Mouse (Mus musculus): Measurements from ENCODE around the gene 1700067P10Rik. TPM values are rescaled to one million over a fixed set of nuclear protein-coding genes. Genes with fewer than 3 reads are reported as not detected.

1700067P10Rik gene
- polyA plus RNA-seq, 1 experiment: 0.12 TPM

- no peak for DNase-seq (ENCODE audit: low spot score)
Observed at GRCm38 (mm10) chr17:48096321-48096720, 7.2 kb downstream of the 1700067P10Rik start.

DNA sequence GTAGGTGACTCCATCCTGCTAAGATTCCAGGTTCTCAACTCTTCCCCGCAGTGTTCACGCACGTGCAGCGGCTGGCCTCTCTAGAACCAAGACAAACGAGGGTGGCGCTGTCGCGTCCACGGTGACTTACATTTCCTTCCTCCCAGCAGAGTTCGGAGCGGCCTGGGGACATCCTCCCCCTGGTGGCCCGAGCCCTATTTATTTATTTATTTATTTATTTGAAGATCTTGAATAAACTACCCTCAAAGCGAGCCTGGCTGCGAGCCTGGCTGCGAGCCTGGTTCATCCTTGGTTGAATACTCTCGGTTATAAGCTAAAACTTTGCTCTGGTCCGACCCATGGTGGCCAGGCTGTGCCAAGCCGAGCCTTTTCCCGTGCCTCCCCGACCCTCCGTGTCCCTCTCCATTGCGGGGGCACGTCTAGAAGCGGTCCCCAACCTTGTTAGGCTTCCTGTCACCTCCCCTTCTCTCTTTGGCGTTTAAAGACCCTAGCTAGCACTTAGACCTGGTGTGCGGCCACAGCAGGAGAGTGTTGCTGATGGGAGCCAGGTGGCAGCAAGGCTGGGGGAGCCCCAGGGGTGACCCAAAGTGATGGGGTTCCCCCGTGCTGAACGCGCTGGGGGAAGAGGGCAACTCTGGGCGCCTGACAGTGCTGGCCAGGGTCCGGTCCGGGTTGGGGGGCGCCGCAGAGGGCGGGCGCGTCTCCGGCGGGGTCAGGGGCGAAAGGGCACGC, 8.1 kb downstream of the 1700067P10Rik start:
- no peak for DNase-seq (ENCODE audit: low spot score)

DNA sequence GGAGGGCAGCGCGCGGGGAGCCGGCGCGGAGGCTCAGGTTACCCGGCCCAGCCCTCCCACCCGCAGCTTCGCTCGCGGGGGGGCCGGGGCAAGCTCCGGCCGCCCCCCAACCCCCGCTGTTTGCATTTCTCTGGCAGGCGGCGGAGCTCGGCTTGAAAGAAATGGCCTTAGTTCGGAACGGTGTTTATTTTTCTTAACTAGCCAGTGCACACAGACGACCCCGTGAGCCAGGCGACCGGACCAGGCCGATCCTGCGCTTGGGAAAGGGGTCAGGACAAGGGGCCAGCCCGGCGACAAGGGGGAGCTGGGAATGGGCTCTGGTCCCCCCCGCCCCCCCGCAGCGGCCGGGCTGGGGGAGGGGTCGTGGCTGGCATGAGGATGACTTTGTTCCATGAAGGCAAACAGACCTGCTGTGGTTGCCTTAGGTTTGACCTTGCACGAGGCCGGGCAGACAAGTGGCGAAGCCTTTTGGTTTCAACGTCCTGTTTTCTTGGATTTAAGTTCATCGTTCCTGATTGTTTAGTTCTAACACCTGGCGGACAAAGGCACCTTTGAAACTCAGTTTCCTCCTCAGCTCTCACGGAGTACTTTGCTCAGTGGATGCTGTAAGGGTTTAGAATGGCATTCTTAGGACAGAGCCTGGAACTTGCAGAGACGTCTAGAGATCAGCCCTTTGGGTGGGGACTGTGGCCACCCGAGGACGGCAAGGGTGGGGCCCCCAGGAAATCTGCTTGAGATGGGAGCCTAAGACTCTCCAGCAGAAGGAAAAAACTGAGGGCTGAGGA, 8.8 kb downstream of the 1700067P10Rik start:
- DNase-seq (ENCODE audit: low spot score): no peak

DNA sequence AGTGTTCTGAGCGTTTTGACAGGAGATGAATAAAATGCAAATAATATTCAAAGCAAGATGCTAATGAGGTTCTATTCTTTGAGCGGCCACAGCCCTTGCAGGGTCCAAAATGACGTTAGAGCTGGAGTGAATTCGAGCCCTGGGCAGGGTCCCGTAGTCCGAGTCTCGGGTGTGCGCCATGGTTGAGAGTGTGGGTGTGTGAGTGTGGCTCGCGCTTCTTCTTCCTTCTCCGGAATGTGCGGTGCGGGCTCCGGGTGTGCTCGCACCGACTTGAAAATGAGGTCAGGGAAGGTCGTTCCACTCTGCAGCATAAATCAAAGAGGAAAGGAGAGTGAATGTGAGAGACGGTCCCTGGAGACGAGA, 9.4 kb downstream of the 1700067P10Rik start:
- no peak for DNase-seq (ENCODE audit: low spot score)

DNA sequence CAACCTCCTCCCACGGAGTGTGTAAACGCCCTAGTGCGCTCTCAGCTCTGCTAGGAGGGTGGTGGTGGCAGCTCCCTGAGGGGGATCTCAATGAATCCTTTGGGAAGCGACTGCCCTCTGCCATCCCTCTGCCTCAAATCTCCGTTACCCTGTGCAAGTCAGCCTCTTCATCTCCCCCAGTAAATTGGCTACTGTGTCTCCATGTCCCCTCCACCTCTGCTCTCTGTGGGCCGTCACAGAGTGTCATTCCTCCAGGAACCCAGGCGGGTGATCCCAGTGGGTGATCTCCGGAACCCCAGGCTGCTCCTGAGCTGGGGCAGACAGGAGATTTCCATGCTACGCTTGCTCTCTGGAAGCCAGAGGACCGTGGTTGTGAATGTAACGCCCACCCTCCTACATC, 10.2 kb downstream of the 1700067P10Rik start:
- no peak for DNase-seq (ENCODE audit: low spot score)

- DNase-seq (ENCODE audit: low spot score): peak; percentile 63
Observed at GRCm38 (mm10) chr17:48100441-48101417, 11.6 kb downstream of the 1700067P10Rik start.

DNA sequence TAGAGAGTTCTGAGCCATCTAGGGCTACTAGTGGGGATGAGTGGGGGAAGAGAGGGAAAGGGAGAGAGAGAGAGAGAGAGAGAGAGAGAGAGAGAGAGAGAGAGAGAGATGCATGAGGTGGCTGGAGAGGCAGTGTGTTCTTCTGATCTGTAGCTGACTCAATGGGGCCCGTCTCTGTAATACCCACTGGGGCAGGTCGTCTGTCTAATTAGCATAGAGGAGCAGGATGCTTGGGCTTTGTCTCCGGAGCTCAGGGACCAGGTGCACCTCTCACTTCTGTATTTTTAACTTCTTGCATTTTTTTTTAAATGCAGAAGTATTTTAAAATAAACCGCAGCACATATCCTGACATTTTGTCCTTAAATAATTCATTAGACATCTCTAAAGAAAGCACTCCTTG, 18.2 kb downstream of the 1700067P10Rik start:
- no peak for DNase-seq (ENCODE audit: low spot score)

DNA sequence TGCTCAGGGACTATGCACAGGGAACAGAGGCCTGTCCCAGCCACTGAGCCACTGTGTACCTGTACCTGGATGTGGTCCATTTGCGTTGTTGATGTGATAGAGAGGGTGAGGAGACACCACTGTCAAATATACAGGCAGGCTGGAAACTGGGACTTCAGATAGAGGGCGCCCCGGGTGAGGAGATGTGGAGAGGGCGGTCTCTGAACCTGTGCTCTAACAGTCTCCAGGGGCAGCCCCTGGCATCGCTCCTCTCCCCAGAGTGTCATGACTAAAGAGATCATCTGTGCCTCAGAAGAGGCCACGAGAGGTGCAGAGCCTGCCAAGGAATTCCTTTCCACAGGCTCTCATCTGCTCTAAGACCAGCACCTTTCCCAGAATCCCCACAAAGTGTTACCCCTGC, 18.7 kb downstream of the 1700067P10Rik start:
- no peak for DNase-seq (ENCODE audit: low spot score)

DNA sequence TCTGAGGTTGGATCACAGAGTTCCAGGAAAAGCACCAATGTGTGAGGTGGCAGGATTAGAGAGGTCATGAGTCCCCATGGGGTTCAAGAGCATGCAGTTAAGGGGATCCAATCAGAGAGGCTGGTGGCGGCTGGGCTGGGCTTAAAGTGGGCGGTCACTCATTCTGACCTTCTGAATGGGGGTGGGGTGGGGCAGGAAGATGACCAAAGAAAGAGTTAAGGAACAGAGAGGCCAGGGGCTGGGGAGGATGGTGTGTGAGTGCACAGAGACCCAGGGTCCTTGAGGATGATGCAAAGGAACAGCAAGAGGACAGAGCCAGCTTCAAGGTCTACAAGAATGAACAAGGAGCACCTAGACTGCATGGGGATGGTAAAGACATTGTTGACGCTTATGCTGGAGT, 19.4 kb downstream of the 1700067P10Rik start:
- DNase-seq (ENCODE audit: low spot score): no peak

DNA sequence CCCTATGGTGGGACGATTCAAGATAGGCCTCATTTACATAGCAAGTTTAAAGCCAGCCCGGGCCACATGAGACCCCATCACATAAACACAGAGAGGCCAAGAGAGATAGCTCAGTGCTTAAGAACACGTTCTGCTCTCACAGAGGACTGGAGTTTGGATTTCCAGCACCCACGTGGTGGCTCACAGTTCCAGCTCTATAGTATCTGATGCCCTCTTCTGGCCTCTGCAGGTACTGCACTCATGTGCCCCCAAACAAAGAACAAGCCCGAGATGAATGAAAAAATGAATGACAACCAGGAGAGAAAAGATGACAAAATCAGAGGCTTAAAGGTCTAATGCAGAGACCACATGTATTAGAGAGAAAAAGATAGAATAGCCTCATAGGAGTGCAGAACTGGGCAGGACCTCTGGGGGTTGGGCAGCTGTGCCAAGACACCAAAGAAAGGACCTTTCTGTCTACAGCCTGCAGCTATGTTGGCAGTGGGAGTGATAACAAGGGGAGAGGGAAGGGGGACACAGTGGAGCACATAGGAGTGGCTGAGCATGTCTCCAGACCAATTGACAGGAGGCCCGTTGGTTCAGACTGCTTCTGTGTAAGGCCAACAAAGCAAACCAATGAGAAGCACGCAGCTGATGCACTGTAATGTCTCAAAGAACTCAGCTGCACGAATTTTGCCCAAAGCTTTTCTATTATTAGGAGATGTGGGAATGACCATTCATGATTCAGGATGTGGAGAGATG, 21.6 kb downstream of the 1700067P10Rik start:
- DNase-seq (ENCODE audit: low spot score): no peak

GRCm38 (mm10) chr17:48118570-48118969, 29.5 kb downstream of the 1700067P10Rik start:
- no peak for DNase-seq (ENCODE audit: low spot score)

DNA sequence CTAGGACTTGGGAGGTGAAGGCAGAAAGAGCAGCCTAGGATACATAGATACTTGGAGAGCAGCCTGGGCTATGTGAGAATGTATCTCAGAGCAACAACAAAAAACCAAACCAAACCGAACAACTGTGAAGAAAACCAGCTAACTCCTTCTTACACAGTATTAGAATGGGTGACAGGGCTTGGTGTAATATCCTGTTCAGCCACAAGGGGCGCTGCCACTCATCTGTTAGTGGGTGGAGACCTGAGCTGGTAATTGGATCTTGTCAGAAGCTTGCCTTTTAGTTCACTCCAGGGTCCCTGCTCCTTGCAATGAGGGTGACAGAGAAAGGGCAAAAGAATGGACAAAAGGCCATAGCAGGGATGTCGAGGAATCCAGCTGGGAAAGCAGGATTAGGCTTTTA, 30.5 kb downstream of the 1700067P10Rik start:
- DNase-seq (ENCODE audit: low spot score): peak; percentile 42

DNA sequence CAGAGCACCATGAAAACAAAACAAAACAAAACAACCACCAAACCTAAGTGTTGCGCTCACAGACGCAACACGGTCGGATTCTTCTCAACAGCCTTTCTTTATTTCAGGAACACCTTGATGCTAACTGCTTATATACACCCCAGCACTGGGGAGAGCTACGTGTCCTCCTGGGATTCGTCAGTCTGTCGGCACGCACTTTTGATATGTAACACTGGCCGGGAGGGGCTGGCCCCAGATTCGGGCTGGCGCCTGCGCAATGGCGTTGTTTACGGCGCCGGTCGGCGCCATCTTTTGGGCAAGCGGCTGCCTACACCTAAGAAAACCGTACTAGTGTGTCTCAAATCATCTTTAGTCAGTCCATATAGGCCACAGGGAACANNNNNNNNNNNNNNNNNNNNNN, 31.3 kb downstream of the 1700067P10Rik start:
- DNase-seq (ENCODE audit: low spot score): no peak

- DNase-seq (ENCODE audit: low spot score): no peak
Observed at GRCm38 (mm10) chr17:48132810-48133209, 43.7 kb downstream of the 1700067P10Rik start.

Other genes with a start within 250 kb of the 1700067P10Rik start
- gene Foxp4, start 164.7 kb upstream of the 1700067P10Rik start, polyA plus RNA-seq (2012; rRNA removed): 23.6 and 36.5 TPM in 2 replicates
- gene 1700122O11Rik, start 51.0 kb upstream of the 1700067P10Rik start, polyA plus RNA-seq (2012; rRNA removed): not detected in 2 replicates
- 0.04 and 0.06 TPM in 2 replicates for gene 9830107B12Rik, start 56.9 kb downstream of the 1700067P10Rik start, polyA plus RNA-seq (2012; rRNA removed)
- gene A530064D06Rik, start 78.0 kb downstream of the 1700067P10Rik start, polyA plus RNA-seq (2012; rRNA removed): 0.41 and 0.69 TPM in 2 replicates
- gene Trem1, start 143.4 kb downstream of the 1700067P10Rik start, polyA plus RNA-seq (2012; rRNA removed): 0.01 TPM in 1 of 2 replicates, not detected in the other
- not detected in 2 replicates for gene Trem3, start 158.5 kb downstream of the 1700067P10Rik start, polyA plus RNA-seq (2012; rRNA removed)
- 0.49 and 0.89 TPM in 2 replicates for gene Treml4, start 175.0 kb downstream of the 1700067P10Rik start, polyA plus RNA-seq (2012; rRNA removed)
- gene Treml2, start 210.2 kb downstream of the 1700067P10Rik start, polyA plus RNA-seq (2012; rRNA removed): 0.19 and 0.32 TPM in 2 replicates
- 0.46 and 0.66 TPM in 2 replicates for gene B430306N03Rik, start 226.8 kb downstream of the 1700067P10Rik start, polyA plus RNA-seq (2012; rRNA removed)